Comparison of ENCODE assay signal across 14 mouse cellular contexts in genomic region chr15:78804326-78804725, GRCm38 (mm10). TPM values are rescaled to one million over a fixed set of nuclear protein-coding genes. Genes with fewer than 3 reads are reported as not detected.
DNase-seq lines count a peak whose midpoint lies in the region; ATAC-seq and TF ChIP-seq lines count a peak whose summit lies in the region.
"Had no signal": no experiment of that assay in that cellular context is flagged by ENCODE, and none has a peak within 500 bp of the region (broad histone marks: within the 10 kb centered on the region; RNA-seq: fewer than 3 reads in every experiment).

No protein-coding gene starts in this region.

- H3K4me3 ChIP-seq in heart, embryonic 13.5 days = no peak overlapping the region
- H3K4me3 ChIP-seq in heart, embryonic 11.5 days (ENCODE audit: low read depth, low read length) = no peak overlapping the region
- no peak overlapping the region for H3K4me3 ChIP-seq in heart, postnatal 0 days (ENCODE audit: low read depth, low read length)
- H3K4me3 ChIP-seq in stomach, embryonic 14.5 days (ENCODE audit: low read depth, low read length) = no peak overlapping the region
- no peak overlapping the region for H3K4me3 ChIP-seq in layer of hippocampus, adult 2 months
- H3K4me3 ChIP-seq: liver, embryonic 13.5 days had no signal

- TF ChIP-seq EP300 in heart, postnatal 0 days (IDR thresholded peaks at IDR 0.05; ENCODE audit: low read depth) = no peak

- H3K27ac ChIP-seq in heart, embryonic 13.5 days (replicated peaks) = peak overlapping the region; percentile 84
- no peak overlapping the region for H3K27ac ChIP-seq in heart, embryonic 11.5 days (ENCODE audit: low read depth, low read length)
- peak overlapping the region; percentile 84 for H3K27ac ChIP-seq in heart, postnatal 0 days (ENCODE audit: low read depth)
- peak overlapping the region; percentile 78; the same call in 1 of the 2 replicates for H3K27ac ChIP-seq in stomach, embryonic 14.5 days (ENCODE audit: low read length)
- no peak overlapping the region for H3K27ac ChIP-seq in layer of hippocampus, adult 2 months

- no peaks in the 10 kb centered on the region for H3K9me3 ChIP-seq in heart, embryonic 13.5 days
- no peaks in the 10 kb centered on the region for H3K9me3 ChIP-seq in heart, embryonic 11.5 days (replicated peaks; ENCODE audit: control insufficient read depth, low read length)
- H3K9me3 ChIP-seq in heart, postnatal 0 days (replicated peaks; ENCODE audit: control insufficient read depth, low read length) = no peaks in the 10 kb centered on the region
- H3K9me3 ChIP-seq in stomach, embryonic 14.5 days (ENCODE audit: control insufficient read depth, low read depth, low read length) = no peaks in the 10 kb centered on the region
- H3K9me3 ChIP-seq: liver, embryonic 13.5 days had no signal

- DNase-seq in heart, postnatal 0 days (ENCODE audit: low spot score) = no peak
- DNase-seq in kidney, postnatal 14 days = peak; percentile 80
- DNase-seq in layer of hippocampus, adult 2 months (ENCODE audit: low spot score in 2 of 2) = no peak
- no peak for DNase-seq in spleen, adult 18-20 months
- DNase-seq in frontal cortex, postnatal 25 days (ENCODE audit: low spot score in 2 of 2) = no peak
- DNase-seq: cerebellum, adult 11 months; liver, embryonic 13.5 days; thymus, postnatal 4 days had no signal

- WGBS in heart, embryonic 13.5 days = 27% methylated on average over 6 of the region's 6 CpGs
- 13% methylated on average over 6 of the region's 6 CpGs for WGBS in heart, embryonic 11.5 days (ENCODE audit: insufficient replicate concordance)
- 35% methylated on average over 6 of the region's 6 CpGs for WGBS in heart, postnatal 0 days
- 15% methylated on average over 6 of the region's 6 CpGs for WGBS in stomach, embryonic 14.5 days

- H3K4me2 ChIP-seq in heart, embryonic 13.5 days = no peak overlapping the region
- no peak overlapping the region for H3K4me2 ChIP-seq in heart, embryonic 11.5 days
- no peak overlapping the region for H3K4me2 ChIP-seq in heart, postnatal 0 days (ENCODE audit: low read depth, low read length)
- no peak overlapping the region for H3K4me2 ChIP-seq in stomach, embryonic 14.5 days (replicated peaks; ENCODE audit: low read depth, low read length)
- H3K4me2 ChIP-seq: liver, embryonic 13.5 days had no signal

- no peaks in the 10 kb centered on the region for H3K36me3 ChIP-seq in heart, embryonic 13.5 days
- H3K36me3 ChIP-seq in heart, embryonic 11.5 days (ENCODE audit: control insufficient read depth, insufficient read depth, low read length) = no peaks in the 10 kb centered on the region
- no peaks in the 10 kb centered on the region for H3K36me3 ChIP-seq in heart, postnatal 0 days (replicated peaks; ENCODE audit: control insufficient read depth, insufficient read depth, low read length)
- H3K36me3 ChIP-seq in stomach, embryonic 14.5 days (ENCODE audit: control insufficient read depth, insufficient read depth, low read length) = no peaks in the 10 kb centered on the region
- H3K36me3 ChIP-seq: liver, embryonic 13.5 days had no signal

- H3K27me3 ChIP-seq in heart, embryonic 13.5 days (replicated peaks) = peaks cover 67% of the 10 kb centered on the region
- H3K27me3 ChIP-seq in heart, embryonic 11.5 days (ENCODE audit: control insufficient read depth, insufficient read depth, low read length) = peaks cover 24% of the 10 kb centered on the region
- H3K27me3 ChIP-seq in heart, postnatal 0 days (ENCODE audit: control insufficient read depth, insufficient read depth, low read length) = no peaks in the 10 kb centered on the region
- no peaks in the 10 kb centered on the region for H3K27me3 ChIP-seq in stomach, embryonic 14.5 days (ENCODE audit: control insufficient read depth, insufficient read depth, low read length)

- no peak for ATAC-seq in heart, embryonic 13.5 days (ENCODE audit: extremely low read depth, insufficient number of reproducible peaks, low FRiP score, low TSS enrichment)
- ATAC-seq in heart, embryonic 11.5 days (replicated peaks; ENCODE audit: insufficient number of reproducible peaks, low FRiP score, low TSS enrichment) = no peak
- no peak for ATAC-seq in heart, postnatal 0 days (ENCODE audit: insufficient read depth, low read depth)
- peak; percentile 54 for ATAC-seq in stomach, embryonic 14.5 days (ENCODE audit: insufficient number of reproducible peaks, insufficient read depth, low FRiP score, low read depth)
- ATAC-seq: activated CD4-positive, CD25-positive, alpha-beta regulatory T cell, adult 4 months had no signal

- H3K4me1 ChIP-seq in heart, embryonic 13.5 days = peaks cover 46% of the 10 kb centered on the region
- H3K4me1 ChIP-seq in heart, embryonic 11.5 days (ENCODE audit: control insufficient read depth, insufficient read depth, low read length) = peaks cover 28% of the 10 kb centered on the region
- peaks cover 20% of the 10 kb centered on the region for H3K4me1 ChIP-seq in heart, postnatal 0 days (ENCODE audit: control insufficient read depth, insufficient read depth)
- peaks cover 10% of the 10 kb centered on the region; the same call in 1 of the 2 replicates for H3K4me1 ChIP-seq in stomach, embryonic 14.5 days (ENCODE audit: control insufficient read depth, insufficient read depth, low read length)

- no peak overlapping the region for H3K9ac ChIP-seq in heart, embryonic 13.5 days
- H3K9ac ChIP-seq in heart, embryonic 11.5 days (ENCODE audit: low read depth, low read length) = no peak overlapping the region
- H3K9ac ChIP-seq in heart, postnatal 0 days (replicated peaks; ENCODE audit: low read depth, low read length) = no peak overlapping the region
- H3K9ac ChIP-seq in stomach, embryonic 14.5 days (replicated peaks; ENCODE audit: low read depth, low read length) = no peak overlapping the region

- TF ChIP-seq CTCF in heart, postnatal 0 days (IDR thresholded peaks at IDR 0.05; ENCODE audit: low read depth) = no peak
- TF ChIP-seq CTCF in layer of hippocampus, adult 2 months (conservative IDR thresholded peaks at IDR 0.05) = no peak

RNA-seq across cellular contexts. Expression of gene Card10, which starts 1.5 kb away (rescaled TPM):
- polyA plus RNA-seq in heart, embryonic 13.5 days (2015; fragmentation: Nextera tagmentation; extraction: Ambion mirVana) = 5.1 and 5.3 TPM in 2 replicates
- polyA plus RNA-seq in heart, embryonic 11.5 days (2014; fragmentation: Nextera tagmentation; extraction: Ambion mirVana) = 3.7 and 4.2 TPM in 2 replicates
- 2.7 and 6.4 TPM in 2 replicates for total RNA-seq in heart, postnatal 0 days (2014; rRNA removed; ENCODE audit: low replicate concordance)
- polyA plus RNA-seq in heart, postnatal 0 days (2015; fragmentation: Nextera tagmentation; extraction: Ambion mirVana) = 4.0 and 4.6 TPM in 2 replicates
- polyA plus RNA-seq in stomach, embryonic 14.5 days (2014; fragmentation: Nextera tagmentation; extraction: Ambion mirVana) = 6.5 and 7.6 TPM in 2 replicates
- total RNA-seq in layer of hippocampus, adult 2 months (2021) = 1 to 10 TPM; 5.4 to 5.5 TPM
- polyA plus RNA-seq: activated CD4-positive, CD25-positive, alpha-beta regulatory T cell, adult 4 months had no signal

RNA-seq across cellular contexts. Expression of gene Mfng, which starts 31.1 kb away (rescaled TPM):
- 13.7 and 15.8 TPM in 2 replicates for polyA plus RNA-seq in heart, embryonic 13.5 days (2015; fragmentation: Nextera tagmentation; extraction: Ambion mirVana)
- polyA plus RNA-seq in heart, embryonic 11.5 days (2014; fragmentation: Nextera tagmentation; extraction: Ambion mirVana) = 3.0 and 3.7 TPM in 2 replicates
- total RNA-seq in heart, postnatal 0 days (2014; rRNA removed; ENCODE audit: low replicate concordance) = 12.9 and 13.1 TPM in 2 replicates
- polyA plus RNA-seq in heart, postnatal 0 days (2015; fragmentation: Nextera tagmentation; extraction: Ambion mirVana) = 13.0 and 13.4 TPM in 2 replicates
- polyA plus RNA-seq in stomach, embryonic 14.5 days (2014; fragmentation: Nextera tagmentation; extraction: Ambion mirVana) = 15.7 and 16.9 TPM in 2 replicates
- total RNA-seq in layer of hippocampus, adult 2 months (2021) = 1 to 10 TPM; 4.4 to 4.7 TPM

RNA-seq across cellular contexts. Expression of gene Cdc42ep1, which starts 38.1 kb away (rescaled TPM):
- polyA plus RNA-seq in heart, embryonic 13.5 days (2015; fragmentation: Nextera tagmentation; extraction: Ambion mirVana) = 34.2 and 36.1 TPM in 2 replicates
- 24.1 and 29.7 TPM in 2 replicates for polyA plus RNA-seq in heart, embryonic 11.5 days (2014; fragmentation: Nextera tagmentation; extraction: Ambion mirVana)
- 44.7 and 52.5 TPM in 2 replicates for total RNA-seq in heart, postnatal 0 days (2014; rRNA removed; ENCODE audit: low replicate concordance)
- 27.1 and 27.4 TPM in 2 replicates for polyA plus RNA-seq in heart, postnatal 0 days (2015; fragmentation: Nextera tagmentation; extraction: Ambion mirVana)
- polyA plus RNA-seq in stomach, embryonic 14.5 days (2014; fragmentation: Nextera tagmentation; extraction: Ambion mirVana) = 40.7 and 41.7 TPM in 2 replicates
- total RNA-seq in layer of hippocampus, adult 2 months (2021) = 10 to 100 TPM; 12.2 to 13.7 TPM
- polyA plus RNA-seq: activated CD4-positive, CD25-positive, alpha-beta regulatory T cell, adult 4 months had no signal

RNA-seq across cellular contexts. Expression of gene Lgals2, which starts 51.0 kb away (rescaled TPM):
- polyA plus RNA-seq in heart, embryonic 13.5 days (2015; fragmentation: Nextera tagmentation; extraction: Ambion mirVana) = 0.82 TPM in 1 of 2 replicates, not detected in the other
- 0.49 TPM in 1 of 2 replicates, not detected in the other for polyA plus RNA-seq in heart, embryonic 11.5 days (2014; fragmentation: Nextera tagmentation; extraction: Ambion mirVana)
- 4.6 TPM in 1 of 2 replicates, not detected in the other for total RNA-seq in heart, postnatal 0 days (2014; rRNA removed; ENCODE audit: low replicate concordance)
- polyA plus RNA-seq in heart, postnatal 0 days (2015; fragmentation: Nextera tagmentation; extraction: Ambion mirVana) = 0.27 and 0.36 TPM in 2 replicates
- polyA plus RNA-seq in stomach, embryonic 14.5 days (2014; fragmentation: Nextera tagmentation; extraction: Ambion mirVana) = 30.0 and 39.7 TPM in 2 replicates
- not detected for total RNA-seq in layer of hippocampus, adult 2 months (2021)
- total RNA-seq: layer of hippocampus, adult 18-20 months had no signal
- polyA plus RNA-seq: activated CD4-positive, CD25-positive, alpha-beta regulatory T cell, adult 4 months; embryonic facial prominence, embryonic 11.5 days had no signal

Comparison
In these comparisons a context has a peak if more than half of its experiments do, and no peak if none do; other contexts are left out.
1. H3K27ac ChIP-seq: peak in heart, embryonic 13.5 days (single experiment), heart, postnatal 0 days (single experiment) and stomach, embryonic 14.5 days (single experiment); none in heart, embryonic 11.5 days (single experiment) and layer of hippocampus, adult 2 months (single experiment).